Mouse (Mus musculus) kidney, adult 2 months (tissue): Measurements from ENCODE around the gene Vmn1r1.

ENCODE experiments used
- CTCF ChIP-seq: fragments of 200-500 bp; conservative IDR thresholded peaks from 2 replicates; pipeline ENCODE4 v1.5.1; 2011; ENCODE audit warnings: low read depth, mild to moderate bottlenecking, control low read depth, low read length, moderate library complexity, mixed read lengths; ENCODE audit not compliant: insufficient read depth, insufficient read length
- POLR2A ChIP-seq: fragments of 200-500 bp; IDR thresholded peaks from one replicate; pipeline ENCODE4 v1.6.1; 2011; ENCODE audit warnings: low read depth, low read length, control low read depth

DNA sequence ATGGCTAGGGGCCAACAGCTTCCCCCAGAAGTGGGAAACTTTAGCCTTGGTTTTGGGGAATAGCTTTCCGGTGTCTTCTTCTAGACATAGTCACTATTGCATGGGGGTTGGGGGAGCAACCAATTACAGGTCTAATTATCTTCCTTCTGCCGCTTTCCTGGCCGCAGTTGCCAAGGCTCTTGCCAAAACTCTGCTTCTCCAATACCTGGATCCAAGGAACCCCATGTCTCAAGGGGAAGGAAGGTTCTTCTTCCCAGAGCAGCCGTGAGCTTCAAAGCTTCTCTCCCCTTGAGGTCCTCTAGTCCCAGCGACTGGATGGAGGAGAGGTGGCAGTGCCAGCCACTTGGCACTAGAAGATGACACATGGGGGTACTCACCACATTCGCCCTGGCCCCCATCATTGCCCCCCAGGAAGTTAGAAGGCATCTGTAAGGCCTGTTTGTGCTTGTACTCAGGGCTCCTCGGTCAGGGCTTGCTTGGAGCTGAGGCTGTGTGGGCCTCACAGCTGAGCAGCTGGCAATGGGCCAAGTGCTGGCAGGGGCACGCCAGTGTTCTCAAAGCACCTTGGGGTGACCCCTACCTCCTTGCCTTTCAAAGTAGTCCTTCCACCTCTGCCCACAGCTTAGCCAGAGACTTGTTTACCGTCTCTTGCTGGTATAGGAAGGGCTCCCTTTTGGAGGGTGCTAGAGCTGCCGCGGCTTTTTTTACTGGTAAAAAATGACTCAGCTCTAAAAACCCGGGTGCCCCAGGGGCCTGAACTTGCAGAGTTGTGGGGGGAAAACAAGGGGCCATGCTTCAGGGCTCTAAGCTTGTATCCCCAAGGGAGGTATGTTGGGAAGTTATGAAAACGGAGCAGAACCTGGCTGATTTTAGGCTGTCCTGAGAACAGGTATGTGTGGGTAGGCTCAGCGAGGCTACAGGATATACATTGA, 52.6 kb downstream of the Vmn1r1 start:
- no peak for TF ChIP-seq CTCF
- TF ChIP-seq POLR2A, result no peak
